Mouse (Mus musculus): Measurements from ENCODE around the gene Gabrg3.
A peak's percentile ranks its signal among the peaks of the same experiment; 100 is the strongest.

Gene Gabrg3

DNA sequence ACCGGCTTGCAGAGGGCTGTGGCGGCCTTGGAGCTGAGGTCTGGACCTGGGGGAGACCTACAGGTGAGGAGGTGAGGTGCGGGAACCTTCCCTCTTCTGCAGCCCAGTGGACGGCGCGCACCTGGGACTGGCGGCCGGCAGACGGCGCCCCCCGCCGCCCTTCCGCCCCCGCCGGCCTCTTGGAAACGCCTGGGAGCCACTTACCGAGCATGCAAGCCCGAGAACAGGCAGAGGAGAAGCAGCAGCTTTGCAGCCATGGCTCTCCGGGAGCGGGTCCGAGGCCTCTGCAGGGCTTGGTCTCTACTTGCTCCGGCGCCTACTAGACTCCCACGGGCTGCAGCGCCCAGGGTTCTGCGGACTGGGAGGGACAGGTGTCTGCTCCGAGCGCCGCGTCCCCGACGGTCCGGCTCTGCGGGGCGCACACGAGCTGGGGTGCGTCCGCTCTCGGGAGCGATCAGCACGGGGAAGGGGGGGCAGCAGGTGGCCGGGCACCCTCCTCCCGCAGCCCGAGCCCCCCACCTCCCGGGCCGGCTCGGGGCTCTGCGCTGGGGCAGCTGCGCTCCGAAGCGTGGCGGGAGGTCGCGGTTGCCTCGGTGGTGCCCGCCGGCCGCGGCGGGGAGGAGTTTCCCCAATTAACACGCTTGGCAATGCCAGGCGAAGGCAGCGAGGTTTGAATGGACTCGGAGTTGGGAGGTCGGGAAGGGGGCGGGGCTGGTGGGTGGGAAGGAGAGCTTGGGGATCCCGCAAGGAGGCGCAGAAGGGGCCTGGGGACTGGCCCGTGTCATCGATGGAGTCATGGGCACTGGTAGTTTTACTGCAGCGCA, at the start of gene Gabrg3:
TSS of gene Gabrg3 (minus strand) at position 672 of the 824 bp plus-strand sequence.
- DNase-seq (ENCODE audit: low spot score in 2 of 2): peak; percentile 40 to 55

DNA sequence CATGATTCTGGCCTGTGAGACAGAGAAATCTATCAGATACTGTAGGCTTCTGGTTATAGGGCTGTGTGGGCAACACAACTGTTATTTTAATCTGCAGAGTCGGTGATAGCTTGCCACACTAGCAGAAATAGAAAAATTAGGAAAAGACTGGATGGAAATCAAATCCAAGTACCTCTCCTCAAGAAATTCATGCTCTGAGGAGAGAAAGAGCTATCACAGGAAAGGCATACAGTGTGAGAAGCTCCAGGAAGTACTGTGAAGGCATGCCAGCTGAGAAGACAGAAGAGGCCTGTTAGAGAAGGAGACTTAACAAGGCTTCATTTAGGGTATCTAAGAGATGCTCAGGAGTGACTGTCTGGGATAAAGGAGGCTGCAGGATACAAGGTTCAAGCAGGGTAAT, 35.7 kb upstream of the Gabrg3 start:
- DNase-seq (ENCODE audit: low spot score in 2 of 2): no peak

DNA sequence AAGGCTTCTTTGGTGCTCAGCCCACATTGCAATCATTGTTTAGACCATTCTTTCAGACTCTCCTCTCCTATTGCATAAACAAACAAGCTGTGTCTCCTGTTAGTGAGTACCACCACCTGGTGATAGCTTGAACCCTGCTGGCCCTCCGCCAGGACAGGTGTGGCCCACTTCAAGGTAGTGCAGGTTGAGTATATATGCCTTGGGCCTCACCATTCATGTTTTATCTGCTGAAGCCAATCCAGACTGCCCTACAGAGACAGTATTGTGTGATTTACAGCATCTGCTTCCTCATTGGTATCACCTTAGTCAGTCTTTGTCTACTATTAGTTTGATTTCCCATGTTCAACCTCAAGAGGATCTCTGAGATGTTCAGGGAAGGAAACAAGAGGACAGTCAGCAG, 34.1 kb upstream of the Gabrg3 start:
- no peak for DNase-seq (ENCODE audit: low spot score in 2 of 2)

DNA sequence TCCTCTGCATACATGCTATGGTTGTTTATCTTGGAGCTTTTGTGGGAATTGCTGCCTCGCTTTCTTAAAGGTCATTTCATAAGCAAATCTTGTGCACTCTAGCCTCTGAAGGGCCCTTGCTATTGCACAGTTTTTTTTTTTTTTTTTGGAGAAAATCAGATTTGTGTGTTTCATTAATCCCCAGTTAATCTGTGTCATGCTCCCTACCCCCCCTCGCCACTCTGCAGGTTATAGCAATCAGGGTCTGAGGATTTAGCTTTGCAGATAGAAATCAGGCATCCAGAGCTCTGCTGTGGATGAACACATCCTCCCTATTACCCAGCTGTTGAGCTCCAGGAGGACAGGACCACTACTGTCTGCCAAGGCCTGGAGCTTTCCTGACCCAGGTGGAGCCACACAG, 32.4 kb upstream of the Gabrg3 start, which contains the start of gene Gabrb3:
TSS of gene Gabrb3 (plus strand) at position 301 of the 400 bp plus-strand sequence.
- no peak for DNase-seq (ENCODE audit: low spot score in 2 of 2)

DNA sequence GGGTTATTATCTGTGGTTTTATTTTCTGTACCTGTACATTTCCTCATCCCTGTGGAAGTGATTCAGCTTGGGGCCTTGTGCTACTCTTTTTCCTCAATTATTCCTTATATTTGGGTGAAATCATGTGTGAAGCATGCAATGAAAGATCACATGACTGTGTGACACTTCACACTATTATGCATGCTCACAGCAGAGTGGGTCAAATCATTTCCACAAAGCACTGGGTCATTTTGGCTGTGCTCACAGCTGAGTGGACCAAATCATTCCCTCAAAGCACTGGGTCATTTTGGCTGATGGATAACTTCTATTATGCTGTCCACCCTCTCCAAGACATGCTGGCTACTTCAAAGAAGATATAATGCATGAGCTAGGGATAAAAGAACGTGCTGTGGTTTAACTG, 25.9 kb upstream of the Gabrg3 start:
- DNase-seq (ENCODE audit: low spot score in 2 of 2): no peak

DNA sequence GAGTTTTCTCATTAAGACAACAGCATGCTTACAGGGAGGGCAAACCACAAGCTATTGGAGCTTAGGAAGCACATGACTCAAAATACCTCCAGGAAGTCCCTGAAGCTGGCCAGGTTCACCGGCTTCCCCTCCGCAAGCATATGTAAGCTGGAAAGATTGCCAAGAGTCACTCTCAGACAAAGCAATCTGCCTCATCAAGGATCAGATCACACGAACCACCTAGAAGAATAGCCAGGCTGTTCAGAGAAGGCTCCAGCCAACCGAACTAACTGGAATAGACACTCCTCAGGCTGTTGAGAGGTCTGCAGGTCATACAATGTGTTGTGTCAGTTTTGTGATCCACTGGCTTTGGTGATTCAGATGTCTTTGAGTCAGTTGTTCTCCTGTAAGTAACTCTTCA, 24.2 kb upstream of the Gabrg3 start:
- no peak for DNase-seq (ENCODE audit: low spot score in 2 of 2)

DNA sequence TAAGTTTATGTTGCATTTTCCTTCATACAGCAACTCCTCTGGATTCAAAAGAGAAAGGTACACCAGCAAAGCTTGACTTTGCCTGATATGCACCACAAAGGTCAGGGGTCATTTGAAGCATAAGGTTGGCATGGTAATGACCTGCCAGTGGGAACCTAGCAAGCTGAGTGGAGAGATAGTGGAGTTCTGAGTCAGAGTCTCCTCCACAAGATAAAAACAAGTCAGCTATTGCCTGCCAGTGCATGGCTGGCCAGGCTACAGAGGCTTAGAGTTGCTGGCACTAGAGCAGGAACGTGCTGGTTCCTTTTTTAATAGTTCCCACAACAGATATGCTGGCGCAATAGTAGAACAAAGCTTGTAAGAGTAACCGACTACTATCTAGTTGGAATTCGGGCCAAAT, 6.6 kb upstream of the Gabrg3 start:
- no peak for DNase-seq (ENCODE audit: low spot score in 2 of 2)

DNA sequence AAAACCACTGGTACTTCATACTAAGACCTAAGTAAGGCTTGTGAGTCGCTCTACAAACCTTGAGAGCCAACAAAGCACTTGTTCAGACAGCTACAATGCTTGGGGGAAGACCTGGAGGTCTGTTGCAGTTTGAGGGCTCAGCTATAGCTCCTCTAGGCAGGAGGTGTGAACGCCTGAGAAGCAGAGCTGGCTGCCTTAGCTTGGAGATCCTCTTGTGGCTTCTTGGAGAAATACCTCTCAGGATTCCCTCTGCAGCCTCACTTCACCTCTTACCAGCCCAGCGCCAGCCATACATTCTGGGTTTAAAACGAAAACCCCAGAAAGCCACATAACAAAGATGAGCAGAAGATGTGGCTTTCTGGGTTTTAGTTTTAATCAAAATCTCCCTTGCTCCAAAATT, 3.1 kb upstream of the Gabrg3 start:
- DNase-seq (ENCODE audit: low spot score in 2 of 2): peak in 1 of 2 experiments; percentile 1

DNA sequence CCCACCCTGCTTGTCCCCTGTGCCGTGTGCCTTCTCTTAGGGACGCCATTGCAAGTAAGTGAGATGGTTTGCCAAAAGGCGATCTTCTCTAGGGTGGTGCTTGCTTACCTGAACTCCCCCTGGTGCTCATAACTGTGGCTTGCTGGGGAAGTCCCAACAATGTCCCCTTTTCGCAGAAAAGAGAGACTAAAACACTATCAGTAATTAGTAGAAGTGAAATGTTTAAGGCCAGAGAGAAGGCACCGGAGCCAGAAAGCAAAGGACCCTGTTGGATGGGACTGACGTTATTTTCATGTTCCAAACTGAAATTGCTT, 310 bp upstream of the Gabrg3 start:
- no peak for DNase-seq (ENCODE audit: low spot score in 2 of 2)

DNA sequence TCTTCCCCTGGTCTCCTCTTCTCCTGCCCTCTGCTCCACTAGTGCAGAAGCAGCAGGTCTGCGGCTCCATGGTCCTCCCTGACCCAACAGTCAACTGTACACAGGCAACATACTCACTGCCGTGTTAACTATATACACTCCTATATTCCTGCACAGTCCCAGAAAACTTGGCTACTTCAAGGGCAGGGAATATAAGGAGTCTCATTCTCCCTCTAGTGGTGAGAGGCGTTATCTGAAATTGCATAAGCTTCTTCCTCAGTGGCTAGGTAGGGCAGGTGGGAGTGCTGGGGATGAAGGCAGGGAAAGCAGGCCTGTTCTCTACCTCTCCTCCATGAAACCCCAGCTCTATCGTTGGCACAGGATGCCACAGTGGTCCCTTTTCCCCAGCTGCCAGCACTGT, 2.9 kb downstream of the Gabrg3 start:
- peak in 1 of 2 experiments; percentile 12 for DNase-seq (ENCODE audit: low spot score in 2 of 2)

DNA sequence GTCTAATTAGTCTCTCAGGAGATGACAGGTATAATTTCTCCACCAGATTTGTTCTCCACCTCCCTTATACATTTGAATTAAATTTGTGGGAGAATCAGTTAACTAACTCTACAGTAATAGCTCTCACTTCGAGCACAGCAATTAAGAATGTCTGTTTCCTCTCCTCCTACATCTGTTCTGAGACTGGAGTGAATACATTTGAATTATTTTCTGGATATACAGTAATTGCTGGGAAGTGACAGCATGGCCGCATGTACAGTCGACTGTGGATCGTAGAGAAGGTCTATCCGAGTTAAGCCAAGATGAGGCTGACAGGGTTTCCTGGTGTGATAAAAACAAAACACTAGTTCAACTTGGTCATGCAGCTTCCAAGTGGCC, 21.0 kb downstream of the Gabrg3 start:
- DNase-seq (ENCODE audit: low spot score in 2 of 2): no peak

DNA sequence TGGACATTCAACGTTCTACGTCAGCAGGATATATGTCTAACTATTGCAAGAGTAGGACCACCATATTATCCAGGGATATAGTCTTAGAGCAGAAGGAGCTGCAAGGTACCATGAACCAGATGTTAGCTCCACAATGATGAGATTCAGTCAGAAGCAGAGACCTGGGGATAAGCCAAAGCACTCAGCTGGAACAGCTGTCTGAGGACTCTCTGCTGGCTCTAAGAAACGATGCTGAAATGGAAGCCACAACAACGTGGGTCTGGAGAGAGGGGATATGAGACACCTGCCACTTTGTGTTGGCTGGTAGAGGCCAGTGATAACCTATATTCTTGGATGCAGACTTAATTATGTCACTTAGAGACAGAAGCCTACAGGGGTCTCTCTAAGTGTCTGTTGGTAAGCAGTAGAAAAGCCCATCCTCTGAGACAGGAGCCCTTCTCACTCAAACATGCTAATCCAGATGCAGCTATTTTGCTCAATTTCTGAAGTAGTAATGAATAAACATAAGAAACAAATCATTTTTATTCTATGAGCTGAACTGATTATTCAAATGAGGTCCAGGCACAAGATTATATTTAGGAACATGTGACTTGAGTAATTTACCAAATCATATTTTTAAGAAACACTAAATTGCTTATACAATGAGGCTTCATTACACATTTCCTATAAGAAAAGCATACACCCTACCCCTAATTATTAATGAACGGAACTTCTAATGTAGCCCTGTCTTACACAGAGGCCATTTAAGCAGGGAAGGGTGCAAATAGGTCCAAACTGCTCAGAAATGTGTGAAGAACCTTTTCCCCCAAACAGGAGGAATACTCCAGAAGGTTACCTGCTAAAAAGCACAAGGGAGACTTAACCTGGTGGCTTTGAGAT, 21.6 kb downstream of the Gabrg3 start:
- no peak for DNase-seq (ENCODE audit: low spot score in 2 of 2)

DNA sequence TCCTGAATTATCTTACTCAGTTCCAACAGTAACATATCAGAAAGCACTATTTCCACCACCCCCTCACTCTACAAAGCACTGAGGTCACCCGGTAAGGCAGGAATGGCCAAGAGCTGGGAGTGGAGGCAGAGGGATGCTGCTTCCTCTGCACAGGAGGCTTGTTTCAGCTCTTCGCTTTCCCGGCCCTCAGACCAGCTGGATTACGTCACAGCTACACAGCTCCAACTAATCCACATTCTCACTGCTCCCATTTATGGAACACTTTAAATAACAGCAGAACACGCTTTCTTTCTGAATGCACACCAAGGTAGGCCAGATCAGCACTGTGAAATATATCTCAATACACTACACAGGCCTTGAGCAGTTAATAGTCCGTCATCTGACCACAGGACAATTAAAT, 23.2 kb downstream of the Gabrg3 start:
- DNase-seq (ENCODE audit: low spot score in 2 of 2): no peak

DNA sequence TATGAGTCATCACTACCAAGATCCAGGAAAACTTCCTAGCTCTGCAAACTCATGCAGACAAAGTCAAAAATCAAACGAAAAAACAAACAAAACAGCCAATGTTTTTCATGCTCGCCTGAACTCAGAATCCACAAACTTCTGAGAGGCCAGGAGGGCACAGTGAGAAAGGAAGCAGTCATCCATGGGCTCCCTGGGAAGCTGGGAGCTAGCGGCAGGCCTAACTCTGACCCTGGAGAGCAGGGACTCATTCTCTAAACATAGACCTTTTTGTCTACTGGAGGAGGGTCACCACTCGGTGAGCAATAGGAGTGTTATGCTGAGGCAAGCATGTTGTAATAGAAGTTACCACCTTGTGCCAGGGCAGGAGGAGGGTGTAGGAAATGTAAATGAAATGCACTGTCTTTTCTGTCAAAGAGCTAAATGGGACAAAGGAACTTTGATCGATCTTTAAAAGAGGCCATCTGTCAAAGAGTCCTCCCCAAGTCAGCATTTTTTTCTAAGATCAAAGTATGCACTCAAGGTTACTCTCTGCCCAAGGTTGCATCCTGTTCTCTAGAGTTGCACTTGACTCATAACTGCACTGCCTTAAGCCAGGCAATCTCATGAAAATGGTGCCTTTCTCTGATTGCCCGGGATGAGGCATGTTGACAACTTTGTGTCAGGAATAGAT, 29.0 kb downstream of the Gabrg3 start:
- no peak for DNase-seq (ENCODE audit: low spot score in 2 of 2)

DNA sequence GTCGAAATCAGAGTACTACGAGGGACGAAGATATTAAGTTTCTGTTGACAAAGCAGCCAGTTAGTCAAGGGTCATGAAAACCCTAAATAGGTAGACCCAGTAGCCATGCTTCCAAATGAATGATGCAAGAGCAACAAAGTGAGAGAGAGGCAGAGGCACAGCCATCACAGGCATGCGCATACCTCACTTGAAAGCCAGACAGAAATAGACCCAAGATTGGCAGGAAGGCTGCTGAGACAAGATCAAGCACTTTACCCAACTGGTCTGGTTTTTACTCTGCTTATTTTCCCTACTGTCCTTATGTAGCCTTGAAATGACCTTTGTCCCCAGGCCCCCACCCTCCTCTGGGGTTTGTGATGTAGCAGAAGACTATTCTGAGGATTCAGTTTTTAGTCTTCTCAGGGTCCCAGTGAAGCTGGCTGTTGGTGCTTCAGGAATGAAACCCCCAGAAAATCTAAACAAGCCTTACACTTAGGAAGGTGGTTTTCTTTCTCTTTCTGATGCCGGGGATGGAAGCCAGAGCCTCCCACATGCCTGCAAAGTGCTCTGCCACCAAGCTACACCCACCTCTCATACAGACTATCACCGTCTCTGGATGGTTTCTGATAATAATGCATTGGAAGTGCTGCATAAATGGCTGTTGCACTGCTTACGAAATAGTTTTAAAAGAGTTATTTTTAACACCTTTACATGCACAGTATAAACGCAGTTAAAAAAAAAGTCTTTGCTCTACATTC, 30.3 kb downstream of the Gabrg3 start:
- DNase-seq (ENCODE audit: low spot score in 2 of 2): no peak

DNA sequence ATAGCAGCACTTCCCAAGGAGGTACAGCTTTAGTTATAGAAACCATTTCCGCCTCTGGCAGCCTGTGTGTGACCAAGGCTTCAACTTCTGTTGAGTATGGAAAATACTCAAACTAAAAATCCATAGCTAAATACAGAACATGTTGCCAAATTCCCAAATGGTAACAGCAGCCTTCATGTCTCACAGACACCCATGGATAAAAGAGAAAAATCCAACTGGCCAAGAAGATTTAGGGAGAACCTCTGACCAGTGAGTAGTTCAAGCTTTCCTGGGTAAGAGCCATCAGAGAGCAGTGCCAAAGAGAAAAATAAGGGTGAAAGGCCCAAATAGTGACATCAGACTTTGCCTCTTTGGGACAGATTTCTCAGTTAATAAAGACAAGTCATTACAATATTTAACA, 38.2 kb downstream of the Gabrg3 start:
- no peak for DNase-seq (ENCODE audit: low spot score in 2 of 2)

DNA sequence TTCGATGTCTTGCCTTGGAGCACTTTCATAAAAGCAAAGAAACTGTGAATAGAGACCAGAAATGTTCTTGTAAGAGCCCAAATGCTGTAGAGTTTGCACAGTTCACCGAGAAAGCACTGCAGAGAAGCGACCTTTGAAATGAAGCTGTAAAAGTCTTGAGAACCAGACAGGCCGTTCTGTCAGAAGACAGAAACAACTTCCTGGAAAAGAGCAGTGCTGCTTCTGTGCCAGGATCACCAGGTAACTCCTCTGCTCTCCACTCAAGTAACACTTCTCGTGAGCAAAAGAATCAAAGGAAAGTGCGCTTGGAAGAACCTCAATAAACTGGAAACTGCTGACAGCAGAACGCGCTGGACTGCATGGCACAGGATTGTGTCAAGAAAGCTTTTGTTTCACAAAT, 45.1 kb downstream of the Gabrg3 start:
- no peak for DNase-seq (ENCODE audit: low spot score in 2 of 2)

DNA sequence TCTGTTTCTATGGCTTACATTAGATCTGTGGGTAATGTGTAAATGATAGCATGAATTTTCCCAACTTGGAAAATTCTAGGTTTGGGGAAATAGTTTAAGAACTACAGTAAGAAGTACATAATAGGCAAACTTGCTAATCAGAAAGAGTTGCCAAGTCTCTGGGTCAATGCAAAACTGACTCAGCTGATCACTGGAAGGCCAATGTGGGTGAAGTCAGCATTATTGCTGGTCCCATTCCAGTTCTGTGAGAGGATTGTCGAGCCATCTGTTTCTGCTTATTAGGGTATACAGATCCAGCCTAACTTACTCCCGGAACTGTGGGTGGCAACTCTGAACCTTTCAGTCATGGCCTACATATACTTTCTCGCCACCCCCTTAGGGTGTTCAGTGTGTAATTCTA, 55.8 kb downstream of the Gabrg3 start:
- no peak for DNase-seq (ENCODE audit: low spot score in 2 of 2)

DNA sequence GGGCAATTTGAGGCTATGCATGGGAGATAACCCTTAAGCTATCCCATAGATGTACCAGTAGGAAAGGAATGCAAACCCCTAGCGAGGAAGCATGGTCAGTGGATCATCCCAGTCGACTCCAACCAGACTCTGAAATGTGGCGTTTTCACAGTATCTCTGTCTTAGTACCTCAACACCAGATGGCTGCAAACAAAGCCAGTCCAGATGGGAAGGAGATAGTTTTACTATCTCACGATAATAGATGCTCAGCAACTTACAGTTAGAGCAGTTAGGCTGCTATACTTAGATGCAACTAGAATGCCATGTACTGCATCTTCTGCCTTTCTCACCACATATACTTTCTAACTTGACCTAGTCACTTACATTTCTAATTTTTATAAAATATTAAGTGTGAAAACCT, 56.7 kb downstream of the Gabrg3 start:
- DNase-seq (ENCODE audit: low spot score in 2 of 2): no peak

DNA sequence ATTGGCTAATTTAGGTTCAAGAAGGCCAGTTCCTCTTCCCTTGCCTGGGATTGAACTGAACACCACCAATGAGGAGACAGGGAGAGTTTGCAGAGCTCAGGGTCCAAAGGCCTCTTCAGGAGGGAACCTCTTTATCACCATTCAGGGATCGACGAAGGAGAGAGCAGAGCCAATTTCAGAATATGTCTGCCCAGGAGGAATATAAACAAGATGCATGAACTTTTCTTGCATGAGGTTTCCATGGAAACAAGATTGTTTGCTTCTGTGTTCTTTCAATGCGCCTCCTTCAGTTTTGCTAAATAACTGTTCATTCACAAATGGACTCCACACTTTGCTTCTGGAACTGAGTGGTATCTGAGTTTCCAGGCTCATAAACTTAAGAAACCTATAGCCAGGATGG, 62.5 kb downstream of the Gabrg3 start:
- DNase-seq (ENCODE audit: low spot score in 2 of 2): no peak

DNA sequence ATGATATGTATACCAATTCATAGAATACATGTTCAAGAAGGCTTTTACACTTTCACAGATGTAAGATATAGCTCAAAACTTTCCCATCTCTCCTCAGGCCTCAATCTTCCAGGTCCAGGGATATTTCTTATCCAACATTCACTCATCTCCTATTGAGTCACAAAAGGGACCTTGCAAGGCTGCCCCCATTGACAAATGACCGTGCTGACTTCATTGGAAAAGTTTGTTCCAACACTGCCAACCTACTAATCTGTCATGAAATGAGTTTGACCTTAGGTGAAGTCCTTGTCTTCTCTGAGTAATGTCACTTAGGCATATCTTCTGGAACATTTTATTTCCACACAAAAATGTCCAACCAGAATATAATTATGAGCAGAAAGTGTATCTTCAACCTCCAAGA, 64.9 kb downstream of the Gabrg3 start:
- no peak for DNase-seq (ENCODE audit: low spot score in 2 of 2)

DNA sequence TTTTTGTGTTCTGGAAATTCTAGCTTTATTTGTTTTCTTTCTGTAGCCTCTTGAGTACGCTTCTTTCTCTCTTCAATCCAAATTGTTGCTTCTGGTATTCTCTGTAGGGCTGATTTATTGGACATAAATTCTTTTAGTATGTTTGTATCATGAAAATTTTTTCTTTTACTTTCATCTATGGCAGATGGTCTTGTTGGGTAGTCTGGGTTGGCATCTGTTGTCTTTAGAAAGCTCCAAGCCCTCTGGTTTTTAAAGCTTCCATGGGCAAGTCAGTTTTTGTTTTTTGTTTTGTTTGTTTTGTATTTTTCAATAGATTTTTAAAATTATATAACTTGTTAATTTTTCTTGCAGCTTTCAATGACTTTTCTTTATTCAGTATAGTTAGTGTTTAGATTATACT, 72.0 kb downstream of the Gabrg3 start:
- no peak for DNase-seq (ENCODE audit: low spot score in 2 of 2)
